Mouse (Mus musculus) thymus, adult 2 months (tissue): ENCODE data around the gene Prdm10. TPM values are rescaled to one million over a fixed set of nuclear protein-coding genes. Genes with fewer than 3 reads are reported as not detected.

Source experiments
- DNase-seq: peaks from one replicate; pipeline ENCODE4 v3.0.0; 2021
- H3K27ac ChIP-seq: fragments of 200-500 bp; 2 replicates; pipeline ENCODE4 v1.5.1; 2012; ENCODE audit warnings: low read length, control low read depth; ENCODE audit not compliant: control insufficient read depth, insufficient read depth
- H3K27me3 ChIP-seq: fragments of 200-500 bp; 2 replicates; pipeline ENCODE4 v1.6.1; 2012; ENCODE audit warnings: mild to moderate bottlenecking, low read length, moderate library complexity, mixed read lengths; ENCODE audit not compliant: control insufficient read depth, insufficient read depth
- H3K36me3 ChIP-seq: fragments of 200-500 bp; 2 replicates; pipeline ENCODE4 v1.6.1; 2012; ENCODE audit warnings: mild to moderate bottlenecking, low read length, moderate library complexity; ENCODE audit not compliant: control insufficient read depth, insufficient read depth
- H3K4me1 ChIP-seq: fragments of 200-500 bp; replicated peaks from 2 replicates; pipeline ENCODE4 v1.6.1; 2012; ENCODE audit warnings: low read length; ENCODE audit not compliant: control insufficient read depth, insufficient read depth
- H3K4me3 ChIP-seq: fragments of 200-500 bp; 2 replicates; pipeline ENCODE4 v1.5.1; 2012; ENCODE audit warnings: mild to moderate bottlenecking, low read length, control low read depth, moderate library complexity; ENCODE audit not compliant: control insufficient read depth, insufficient read depth
- CTCF ChIP-seq: fragments of 200-500 bp; IDR thresholded peaks from 2 replicates; pipeline ENCODE4 v1.5.1; 2012; ENCODE audit warnings: mild to moderate bottlenecking, control low read depth, low read length, moderate library complexity, borderline replicate concordance; ENCODE audit not compliant: control insufficient read depth, poor library complexity, insufficient read depth; ENCODE audit errors: extremely low read depth
- POLR2A ChIP-seq: fragments of 200-500 bp; IDR thresholded peaks from 2 replicates; pipeline ENCODE4 v1.6.1; 2012; ENCODE audit warnings: mild to moderate bottlenecking, low read length, control low read depth, moderate library complexity; ENCODE audit not compliant: control insufficient read depth, poor library complexity, insufficient read depth; ENCODE audit errors: extremely low read depth
- WGBS: fragments of 180-500 bp; shearing (Covaris S2); methylation state at CpG from one replicate; pipeline ENCODE4 v1.1.7; 2018; 5-methylcytosine and 5-hydroxymethylcytosine counted together
- polyA plus RNA-seq: library from polyadenylated mRNA; depleted of rRNA; stranded (reverse); fragments of >200 nt; gene quantifications from 2 replicates; pipeline ENCODE4 v1.2.3, GENCODE M21; 2012

The Prdm10 gene
- polyA plus RNA-seq, 1 experiment: 21.8 TPM

DNA sequence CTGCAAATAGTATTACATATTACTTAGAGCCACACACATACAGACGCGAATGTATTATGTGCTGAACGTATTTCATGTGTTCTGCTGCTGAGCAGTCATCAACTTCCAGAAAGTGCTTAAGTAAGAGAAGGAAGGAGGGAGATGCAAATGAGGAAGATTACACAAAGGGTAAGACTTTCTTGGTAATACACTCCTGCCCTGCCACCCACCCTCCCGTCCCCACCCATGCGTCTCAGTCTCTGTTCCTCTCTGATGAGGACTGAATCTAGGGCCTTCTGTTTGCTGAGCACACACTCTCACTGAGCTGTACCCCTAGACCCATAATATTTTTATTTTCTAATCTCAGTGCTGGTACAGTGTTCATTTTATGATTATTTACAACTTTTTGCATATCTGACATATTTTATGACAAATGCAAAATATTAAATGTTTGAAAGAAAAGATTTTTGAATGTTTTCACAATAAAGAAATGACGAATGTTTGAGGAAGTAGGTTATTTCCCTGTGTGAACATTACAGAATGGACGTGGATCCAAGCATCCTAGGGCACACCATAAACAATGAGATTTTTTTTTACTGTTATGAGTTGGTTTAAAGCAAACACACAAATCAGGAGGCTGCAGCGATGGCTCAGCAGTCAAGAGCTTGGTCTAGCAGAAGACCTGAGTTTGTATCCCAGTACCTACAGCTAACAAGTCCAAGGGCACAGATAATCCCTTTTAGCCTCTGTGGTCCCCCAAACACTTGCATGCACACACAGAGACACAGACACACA is 32.7 kb upstream of the Prdm10 start:
- Histone ChIP-seq H3K4me3 (no peak overlapping the region), H3K27me3 (no peaks in the 10 kb centered on the region), H3K36me3 (no peaks in the 10 kb centered on the region), H3K27ac (no peak overlapping the region), H3K4me1 (peaks cover 3% of the 10 kb centered on the region)
- TF ChIP-seq POLR2A (no peak), CTCF (no peak)
- 83% methylated on average over 8 of the region's 8 CpGs for WGBS
- DNase-seq: no peak

DNA sequence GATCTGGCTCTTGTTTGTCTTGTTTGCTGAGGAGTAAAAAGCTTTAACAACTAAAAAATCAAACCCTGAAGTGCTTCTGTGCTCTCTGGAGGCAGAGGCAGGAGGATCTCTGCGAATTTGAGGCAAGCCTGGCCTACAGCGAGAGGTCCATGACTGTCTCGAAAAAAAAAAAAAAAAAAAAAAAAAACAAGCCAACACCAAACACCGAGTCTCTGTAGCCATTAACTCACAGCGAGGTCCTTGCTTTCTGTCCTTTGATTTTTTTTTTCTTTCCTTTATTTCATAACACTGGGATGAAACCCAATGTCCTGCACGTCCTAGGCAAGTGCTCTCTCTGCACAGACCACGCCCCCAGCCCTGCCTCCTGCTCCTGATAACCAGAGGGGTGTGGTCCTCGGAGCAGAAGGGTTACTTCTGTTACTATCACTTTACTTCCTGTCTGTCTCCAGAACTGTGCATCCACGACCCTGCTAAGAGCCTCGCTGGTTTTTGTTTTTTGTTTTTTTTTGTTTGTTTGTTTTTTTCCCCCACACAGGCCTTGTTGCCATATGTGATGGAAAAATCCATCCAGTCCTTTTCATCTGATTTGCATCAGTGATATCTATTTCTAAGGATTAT is 28.0 kb upstream of the Prdm10 start:
- H3K27ac ChIP-seq: no peak overlapping the region
- 55% methylated on average over 10 of the region's 10 CpGs for WGBS
- H3K36me3 ChIP-seq: no peaks in the 10 kb centered on the region
- H3K4me1 ChIP-seq: peaks cover 9% of the 10 kb centered on the region
- H3K27me3 ChIP-seq: no peaks in the 10 kb centered on the region
- H3K4me3 ChIP-seq: no peak overlapping the region
- TF ChIP-seq CTCF (no peak), POLR2A (no peak)
- peak; percentile 23 for DNase-seq

DNA sequence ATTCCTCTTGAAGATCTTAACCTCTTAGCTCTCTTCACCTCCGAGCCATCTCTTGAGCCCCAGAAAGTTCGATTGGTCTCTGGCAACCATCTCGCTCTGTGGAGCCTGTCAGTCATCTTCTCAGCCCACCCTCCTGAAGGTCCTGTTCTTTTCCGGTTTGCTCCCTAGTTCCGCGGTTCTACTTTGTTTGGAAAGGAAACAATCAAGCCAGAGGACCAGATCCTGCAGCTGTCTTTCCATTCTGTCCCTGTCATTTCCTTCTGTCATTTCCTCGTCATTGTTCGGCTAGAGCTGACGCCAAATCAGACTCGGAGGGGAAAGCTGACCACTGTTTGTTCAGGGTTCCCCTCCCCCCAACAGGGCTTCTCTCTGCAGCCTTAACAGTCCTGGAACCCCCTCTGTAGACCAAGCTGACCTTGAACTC is 27.0 kb upstream of the Prdm10 start:
- TF ChIP-seq POLR2A: no peak
- TF ChIP-seq CTCF: no peak
- no peak overlapping the region for H3K4me3 ChIP-seq
- WGBS: 11% methylated on average over 10 of the region's 10 CpGs
- H3K27ac ChIP-seq: no peak overlapping the region
- H3K4me1 ChIP-seq: peaks cover 9% of the 10 kb centered on the region
- H3K36me3 ChIP-seq: no peaks in the 10 kb centered on the region
- H3K27me3 ChIP-seq: no peaks in the 10 kb centered on the region
- DNase-seq: no peak

DNA sequence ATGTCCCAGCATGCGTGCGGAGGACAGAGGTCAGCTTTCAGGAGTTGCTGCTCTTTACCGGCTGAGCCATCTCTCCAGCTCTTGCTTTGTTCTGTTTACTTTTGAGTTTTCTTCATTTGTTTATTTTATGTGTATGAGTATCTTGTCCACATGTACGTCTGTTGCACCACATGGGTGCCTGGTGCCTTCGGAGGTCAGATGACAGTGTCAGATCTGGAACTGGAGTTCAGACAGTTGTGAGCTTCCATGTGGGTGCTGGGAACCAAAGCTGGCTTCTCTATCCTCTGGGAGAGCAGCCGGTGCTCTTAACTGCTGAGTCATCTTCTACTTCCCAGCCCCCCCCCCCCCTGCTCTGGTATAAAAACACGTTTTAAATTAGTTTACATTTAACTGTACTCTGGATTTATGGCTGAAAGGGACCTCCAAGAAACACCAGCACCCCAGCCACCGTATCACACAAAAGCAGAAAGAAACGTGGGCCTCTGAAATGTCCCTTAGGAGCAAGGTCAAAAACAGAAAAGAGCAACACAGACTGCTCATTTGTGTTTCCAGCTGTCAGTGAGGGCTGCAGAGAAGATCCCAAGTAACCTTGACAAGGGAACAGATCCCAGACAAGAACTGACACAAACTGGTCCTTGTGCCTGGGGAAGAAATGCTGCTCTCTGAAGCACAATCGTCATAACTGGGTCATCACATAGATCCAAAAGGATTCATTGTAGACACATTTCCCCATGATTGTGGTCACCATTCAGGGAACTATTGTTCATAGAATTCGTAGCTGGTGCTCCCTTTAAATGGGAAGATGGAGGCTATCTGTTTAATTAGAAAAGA is 26.3 kb upstream of the Prdm10 start:
- H3K27ac ChIP-seq: no peak overlapping the region
- TF ChIP-seq POLR2A: no peak
- no peak for TF ChIP-seq CTCF
- no peaks in the 10 kb centered on the region for H3K36me3 ChIP-seq
- H3K27me3 ChIP-seq: no peaks in the 10 kb centered on the region
- no peak for DNase-seq
- peaks cover 9% of the 10 kb centered on the region for H3K4me1 ChIP-seq
- no peak overlapping the region for H3K4me3 ChIP-seq
- 69% methylated on average over 11 of the region's 11 CpGs for WGBS

DNA sequence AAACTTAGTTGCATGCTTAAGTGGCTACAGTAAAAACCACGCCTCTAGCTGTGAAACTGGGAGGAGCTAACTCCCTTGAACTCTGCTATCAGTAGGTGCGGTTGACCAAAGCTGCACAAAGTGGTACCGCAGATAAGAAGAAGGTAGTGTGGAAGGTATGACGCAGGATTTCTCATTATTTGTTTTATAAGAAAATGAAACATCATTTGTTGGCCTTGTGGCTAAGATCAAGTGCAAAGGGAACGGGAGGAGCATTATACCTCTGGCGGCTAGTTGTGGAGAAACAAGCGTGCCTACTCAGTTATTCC is 25.7 kb upstream of the Prdm10 start:
- 57% methylated on average over 7 of the region's 7 CpGs for WGBS
- H3K36me3 ChIP-seq: no peaks in the 10 kb centered on the region
- H3K27me3 ChIP-seq: no peaks in the 10 kb centered on the region
- H3K27ac ChIP-seq: no peak overlapping the region
- DNase-seq: peak; percentile 5
- H3K4me3 ChIP-seq: no peak overlapping the region
- TF ChIP-seq POLR2A (no peak), CTCF (no peak)
- peaks cover 9% of the 10 kb centered on the region for H3K4me1 ChIP-seq

DNA sequence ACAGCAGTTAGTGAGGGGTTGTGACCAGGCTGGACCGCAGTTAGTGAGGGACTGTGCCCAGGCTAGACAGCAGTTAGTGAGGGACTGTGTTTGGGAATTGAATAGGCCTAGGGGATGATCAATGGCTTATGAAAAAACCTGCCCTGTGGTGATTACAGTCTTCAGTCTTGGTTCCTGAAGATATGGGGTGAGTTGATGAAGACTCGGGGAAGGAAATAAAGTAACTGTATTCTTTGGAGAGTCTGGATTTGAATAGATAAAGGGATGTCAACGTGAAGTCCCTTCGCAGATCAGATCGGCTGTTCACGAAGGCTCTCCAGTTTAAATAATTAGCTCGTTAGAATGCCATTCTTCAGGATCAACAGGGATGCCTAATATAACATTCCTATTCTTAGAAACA is 24.4 kb upstream of the Prdm10 start:
- peaks cover 9% of the 10 kb centered on the region for H3K4me1 ChIP-seq
- TF ChIP-seq CTCF (no peak), POLR2A (no peak)
- H3K36me3 ChIP-seq: no peaks in the 10 kb centered on the region
- H3K27ac ChIP-seq: no peak overlapping the region
- DNase-seq: no peak
- H3K27me3 ChIP-seq: no peaks in the 10 kb centered on the region
- no peak overlapping the region for H3K4me3 ChIP-seq
- 97% methylated on average over 7 of the region's 7 CpGs for WGBS
